8 mouse cellular contexts compared by ENCODE assay signal in genomic region chr9:44361190-44361917, GRCm38 (mm10). TPM values are rescaled to one million over a fixed set of nuclear protein-coding genes. Genes with fewer than 3 reads are reported as not detected.
A peak's percentile ranks its signal among the peaks of the same experiment; 100 is the strongest.
DNase-seq lines count a peak whose midpoint lies in the region; ATAC-seq and TF ChIP-seq lines count a peak whose summit lies in the region.

Vps11 (minus strand) TSS chr9:44361670.

- peak within 1 kb of the TSS; percentile 90 for H3ac ChIP-seq in C2C12 (ENCODE audit: control insufficient read depth, insufficient read length, low read depth)
- peak within 1 kb of the TSS; percentile 24 for H3ac ChIP-seq in myocyte (ENCODE audit: control insufficient read depth, insufficient read length)

- peak within 1 kb of the TSS; percentile 92 for H3K4me2 ChIP-seq in heart, embryonic 11.5 days
- peak within 1 kb of the TSS; percentile 69 for H3K4me2 ChIP-seq in kidney, embryonic 16.5 days (replicated peaks; ENCODE audit: low read depth, low read length)
- peak within 1 kb of the TSS; percentile 91 for H3K4me2 ChIP-seq in myocyte (ENCODE audit: low read depth)

- H3K36me3 ChIP-seq in C2C12 (ENCODE audit: control insufficient read depth, insufficient read depth) (peaks cover 12% of the 10 kb centered on the region), myocyte (ENCODE audit: control insufficient read depth, insufficient read depth) (peaks cover 7% of the 10 kb centered on the region)
- peaks cover 35% of the 10 kb centered on the region for H3K36me3 ChIP-seq in erythroblast, embryonic 14.5 days (ENCODE audit: control insufficient read depth)
- H3K36me3 ChIP-seq in heart, embryonic 11.5 days (ENCODE audit: control insufficient read depth, insufficient read depth, low read length) = peaks cover 14% of the 10 kb centered on the region
- peaks cover 25% of the 10 kb centered on the region for H3K36me3 ChIP-seq in kidney, embryonic 16.5 days (ENCODE audit: insufficient read depth, low read length)
- H3K36me3 ChIP-seq in liver, adult 2 months (ENCODE audit: control insufficient read depth, insufficient read depth, low read length) = peaks cover 22% of the 10 kb centered on the region
- H3K36me3 ChIP-seq in splenic B cell, adult 2 months (ENCODE audit: control insufficient read depth, insufficient read depth, low read length, poor library complexity, severe bottlenecking) = peaks cover 13% of the 10 kb centered on the region

- peak; percentile 99 for DNase-seq in brain, embryonic 14.5 days (ENCODE audit: low read depth)
- peak; percentile 90 for DNase-seq in liver, adult 2 months (ENCODE audit: extremely low read depth, low read depth, low spot score)
- peak; percentile 99 for DNase-seq in splenic B cell, adult 2 months (ENCODE audit: low read depth, low spot score)

- peak within 1 kb of the TSS; percentile 92 for H3K9ac ChIP-seq in heart, embryonic 11.5 days (ENCODE audit: low read depth, low read length)
- H3K9ac ChIP-seq in kidney, embryonic 16.5 days (replicated peaks; ENCODE audit: low read length) = peak within 1 kb of the TSS; percentile 75
- peak within 1 kb of the TSS; percentile 85 for H3K9ac ChIP-seq in liver, adult 2 months (ENCODE audit: low read depth, low read length)

- H3K79me2 ChIP-seq in C2C12 (ENCODE audit: control insufficient read depth, insufficient read depth) (peaks cover 13% of the 10 kb centered on the region), myocyte (ENCODE audit: control insufficient read depth, insufficient read depth) (peaks cover 11% of the 10 kb centered on the region)
- H3K79me2 ChIP-seq in liver, adult 2 months (ENCODE audit: control insufficient read depth, insufficient read depth, low read length) = peaks cover 3% of the 10 kb centered on the region; the same call in 1 of the 2 replicates

- peaks cover 33% of the 10 kb centered on the region for H3K4me1 ChIP-seq in erythroblast, embryonic 14.5 days (ENCODE audit: control insufficient read depth)
- 0 out of 2 replicates have a peak, but pooled peaks cover 4% of the 10 kb centered on the region for H3K4me1 ChIP-seq in heart, embryonic 11.5 days (ENCODE audit: control insufficient read depth, insufficient read depth, low read length)
- peaks cover 6% of the 10 kb centered on the region; the same call in 1 of the 2 replicates for H3K4me1 ChIP-seq in kidney, embryonic 16.5 days (ENCODE audit: insufficient read depth, low read length)
- peaks cover 4% of the 10 kb centered on the region; the same call in 1 of the 2 replicates for H3K4me1 ChIP-seq in liver, adult 2 months (ENCODE audit: control insufficient read depth, insufficient read depth, low read length)

- WGBS in heart, embryonic 11.5 days (ENCODE audit: insufficient replicate concordance) = under 1% methylated on average over 44 of the region's 44 CpGs
- under 1% methylated on average over 44 of the region's 44 CpGs for WGBS in kidney, embryonic 16.5 days
- under 1% methylated on average over 44 of the region's 44 CpGs for WGBS in liver, adult 2 months

- H3K27me3 ChIP-seq in C2C12 (ENCODE audit: control insufficient read depth, insufficient read depth, insufficient read length) (no peaks in the 10 kb centered on the region), myocyte (ENCODE audit: control insufficient read depth, insufficient read depth, insufficient read length) (no peaks in the 10 kb centered on the region)
- no peaks in the 10 kb centered on the region for H3K27me3 ChIP-seq in erythroblast, embryonic 14.5 days (ENCODE audit: control insufficient read depth)
- no peaks in the 10 kb centered on the region for H3K27me3 ChIP-seq in heart, embryonic 11.5 days (ENCODE audit: control insufficient read depth, insufficient read depth, low read length)
- H3K27me3 ChIP-seq in kidney, embryonic 16.5 days (ENCODE audit: insufficient read depth, low read length) = no peaks in the 10 kb centered on the region
- no peaks in the 10 kb centered on the region for H3K27me3 ChIP-seq in liver, adult 2 months (ENCODE audit: control insufficient read depth, insufficient read depth, low read length)
- H3K27me3 ChIP-seq in splenic B cell, adult 2 months (ENCODE audit: control insufficient read depth, insufficient read depth, low read length, poor library complexity, severe bottlenecking) = no peaks in the 10 kb centered on the region

- ATAC-seq in heart, embryonic 11.5 days (replicated peaks; ENCODE audit: insufficient number of reproducible peaks, low FRiP score, low TSS enrichment) = peak; percentile 91
- ATAC-seq in kidney, embryonic 16.5 days (ENCODE audit: low FRiP score, low TSS enrichment) = peak; percentile 94

- peak within 1 kb of the TSS; percentile 75 for H3K4me3 ChIP-seq in C2C12 (ENCODE audit: insufficient read depth, poor library complexity, severe bottlenecking)
- H3K4me3 ChIP-seq in erythroblast, embryonic 14.5 days (replicated peaks) = peak within 1 kb of the TSS; percentile 82
- peak within 1 kb of the TSS; percentile 95 for H3K4me3 ChIP-seq in heart, embryonic 11.5 days (ENCODE audit: low read depth, low read length)
- H3K4me3 ChIP-seq in kidney, embryonic 16.5 days (ENCODE audit: low read length) = peak within 1 kb of the TSS; percentile 85
- H3K4me3 ChIP-seq in liver, adult 2 months (ENCODE audit: insufficient read depth, low read depth, low read length) = peak within 1 kb of the TSS; percentile 90
- peak within 1 kb of the TSS; percentile 73 for H3K4me3 ChIP-seq in myocyte

- no peaks in the 10 kb centered on the region for H3K79me3 ChIP-seq in C2C12 (ENCODE audit: low read depth)

- peak; percentile 70; the same call in 1 of the 2 replicates for TF ChIP-seq POLR2A in brain, embryonic 14.5 days (IDR thresholded peaks at IDR 0.05; ENCODE audit: borderline replicate concordance, extremely low read depth, insufficient read depth, insufficient read length, poor library complexity, severe bottlenecking)
- TF ChIP-seq POLR2A in liver, adult 2 months (IDR thresholded peaks at IDR 0.05; ENCODE audit: extremely low read depth, insufficient read depth, low read length) = peak; percentile 70; the same call in 1 of the 2 replicates
- peak; percentile 75 for TF ChIP-seq POLR2A in myocyte (IDR thresholded peaks at IDR 0.05; ENCODE audit: insufficient read length, low read depth)

- no peak for TF ChIP-seq CTCF in C2C12 (IDR thresholded peaks at IDR 0.05; ENCODE audit: control insufficient read depth, insufficient read depth, insufficient read length)
- no peak for TF ChIP-seq CTCF in brain, embryonic 14.5 days (IDR thresholded peaks at IDR 0.05; ENCODE audit: borderline replicate concordance, extremely low read depth, insufficient read depth, insufficient read length)
- TF ChIP-seq CTCF in liver, adult 2 months (IDR thresholded peaks at IDR 0.05; ENCODE audit: low read depth, low read length) = no peak

- peak within 1 kb of the TSS; percentile 66 for H3K27ac ChIP-seq in heart, embryonic 11.5 days (ENCODE audit: low read depth, low read length)
- peak within 1 kb of the TSS; percentile 72 for H3K27ac ChIP-seq in kidney, embryonic 16.5 days (ENCODE audit: low read length)
- H3K27ac ChIP-seq in liver, adult 2 months (replicated peaks; ENCODE audit: insufficient read depth, low read depth, low read length) = peak within 1 kb of the TSS; percentile 49; the same call in 1 of the 2 replicates

- H3K9me3 ChIP-seq in erythroblast, embryonic 14.5 days (ENCODE audit: control insufficient read depth, low read length) = no peaks in the 10 kb centered on the region
- H3K9me3 ChIP-seq in heart, embryonic 11.5 days (replicated peaks; ENCODE audit: control insufficient read depth, low read length) = no peaks in the 10 kb centered on the region
- H3K9me3 ChIP-seq in kidney, embryonic 16.5 days (ENCODE audit: low read length) = no peaks in the 10 kb centered on the region

TF ChIP-seq in C2C12, 6 proteins besides CTCF, POLR2A, EP300 and RAD21:
- TF ChIP-seq FOSL1 (IDR thresholded peaks at IDR 0.05; ENCODE audit: insufficient read depth, low read length, poor library complexity, severe bottlenecking) (no peak), USF1 (IDR thresholded peaks at IDR 0.05; ENCODE audit: low read depth) (peak; percentile 99), MYOG (IDR thresholded peaks at IDR 0.05; ENCODE audit: control insufficient read depth, extremely low read depth, insufficient read length) (no peak), CEBPB (IDR thresholded peaks at IDR 0.05; ENCODE audit: low read depth) (no peak), MAX (IDR thresholded peaks at IDR 0.05) (peak; percentile 65), MYOD1 (IDR thresholded peaks at IDR 0.05; ENCODE audit: control insufficient read depth, insufficient read length, low read depth) (no peak)

TF ChIP-seq in myocyte, 11 proteins besides CTCF, POLR2A, EP300 and RAD21:
- peak; percentile 100 for TF ChIP-seq USF1 (IDR thresholded peaks at IDR 0.05; ENCODE audit: low read depth)
- peak; percentile 22 for TF ChIP-seq SRF (IDR thresholded peaks at IDR 0.05; ENCODE audit: control insufficient read depth, insufficient read length, low read depth)
- peak; percentile 90 for TF ChIP-seq POLR2AphosphoS2 (IDR thresholded peaks at IDR 0.05; ENCODE audit: insufficient read length, low read depth)
- TF ChIP-seq MAX (IDR thresholded peaks at IDR 0.05; ENCODE audit: low read depth) = peak; percentile 43
- no peak for TF ChIP-seq MYOG (IDR thresholded peaks at IDR 0.05; ENCODE audit: control insufficient read depth in 1 of 3, insufficient read depth in 1 of 3, insufficient read length in 2 of 3, low read depth in 2 of 3)

RNA-seq across cellular contexts. Expression of gene Vps11, which starts in this region (rescaled TPM):
- polyA plus RNA-seq in C2C12 (2012; fragmentation: generic; extraction: Trizol) (26.1 TPM), myocyte (2012; fragmentation: generic; extraction: Trizol) (26.4 TPM)
- 33.7 and 40.9 TPM in 2 replicates for polyA plus RNA-seq in brain, embryonic 14.5 days (2012; rRNA removed)
- 1.4 and 1.5 TPM in 2 replicates for polyA plus RNA-seq in erythroblast, embryonic 14.5 days (2012)
- polyA plus RNA-seq in heart, embryonic 11.5 days (2014; fragmentation: Nextera tagmentation; extraction: Ambion mirVana) = 15.1 and 19.8 TPM in 2 replicates
- 38.5 and 40.0 TPM in 2 replicates for polyA plus RNA-seq in kidney, embryonic 16.5 days (2015; fragmentation: Nextera tagmentation; extraction: Ambion mirVana)
- 14.5 and 22.0 TPM in 2 replicates for total RNA-seq in liver, adult 2 months (2014; rRNA removed)
- polyA plus RNA-seq in liver, adult 2 months (2012; rRNA removed) = 15.9 and 17.0 TPM in 2 replicates

Comparison
In these comparisons a context has a peak if more than half of its experiments do, and no peak if none do; other contexts are left out.
1. Peak in every context shown above with its lines: DNase-seq, ATAC-seq, H3K4me3 ChIP-seq and H3K27ac ChIP-seq.